Mouse (Mus musculus): Measurements from ENCODE around the gene Trappc6a. TPM values are rescaled to one million over a fixed set of nuclear protein-coding genes. Genes with fewer than 3 reads are reported as not detected.

Gene Trappc6a
- total and polyA plus RNA-seq, 2 experiments from 2014 or later: 28.8 to 38.8 TPM

DNA sequence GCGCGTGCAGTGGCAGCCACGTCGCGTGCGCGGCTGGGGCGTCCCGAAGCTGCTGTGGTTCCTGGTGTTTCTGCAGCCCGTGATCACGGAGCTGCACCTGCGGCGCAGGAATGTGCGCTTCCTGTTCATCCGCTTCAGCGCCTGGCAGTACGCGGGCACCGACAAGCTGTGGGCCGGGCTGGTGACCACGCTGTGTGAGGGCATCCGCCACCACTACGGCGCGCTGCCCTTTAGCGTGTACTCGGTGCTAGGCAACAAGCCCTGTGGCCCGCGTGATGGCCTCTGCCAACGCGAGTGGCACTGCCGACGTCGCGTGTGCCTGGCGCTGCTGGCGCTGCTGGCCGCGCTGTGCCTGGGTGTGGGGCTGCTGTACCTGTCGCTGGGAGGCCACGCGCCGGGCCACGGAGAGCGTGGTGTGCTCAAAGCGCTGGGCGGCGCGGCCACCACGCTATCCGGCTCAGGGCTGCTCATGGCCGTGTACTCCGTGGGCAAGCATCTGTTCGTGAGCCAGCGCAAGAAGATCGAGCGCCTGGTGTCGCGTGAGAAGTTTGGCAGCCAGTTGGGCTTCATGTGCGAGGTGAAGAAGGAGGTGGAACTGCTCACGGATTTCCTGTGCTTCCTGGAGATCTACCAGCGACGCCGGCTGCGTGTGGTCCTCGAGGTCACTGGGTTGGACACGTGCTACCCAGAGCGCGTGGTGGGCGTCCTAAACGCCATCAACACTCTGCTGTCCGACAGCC, 15.0 kb downstream of the Trappc6a start:
- WGBS: 12% methylated on average over 72 of the region's 72 CpGs
- Histone ChIP-seq H3K4me2 (ENCODE audit: low read depth) (peak overlapping the region; percentile 77), H3K4me1 (ENCODE audit: insufficient read depth) (peaks cover 22% of the 10 kb centered on the region), H3K4me3 (ENCODE audit: low read depth, low read length) (peak overlapping the region; percentile 37), H3K36me3 (ENCODE audit: insufficient read depth) (no peaks in the 10 kb centered on the region), H3K9ac (peak overlapping the region; percentile 62; the same call in 1 of the 2 replicates), H3K27me3 (ENCODE audit: insufficient read depth, low read length) (peaks cover 46% of the 10 kb centered on the region), H3K27ac (ENCODE audit: low read depth, low read length) (no peak overlapping the region), H3K9me3 (ENCODE audit: low read length) (no peaks in the 10 kb centered on the region)
- DNase-seq (peak; percentile 62), ATAC-seq (peak; percentile 36)
- TF ChIP-seq CTCF (IDR thresholded peaks at IDR 0.05; ENCODE audit: low read depth): no peak

DNA sequence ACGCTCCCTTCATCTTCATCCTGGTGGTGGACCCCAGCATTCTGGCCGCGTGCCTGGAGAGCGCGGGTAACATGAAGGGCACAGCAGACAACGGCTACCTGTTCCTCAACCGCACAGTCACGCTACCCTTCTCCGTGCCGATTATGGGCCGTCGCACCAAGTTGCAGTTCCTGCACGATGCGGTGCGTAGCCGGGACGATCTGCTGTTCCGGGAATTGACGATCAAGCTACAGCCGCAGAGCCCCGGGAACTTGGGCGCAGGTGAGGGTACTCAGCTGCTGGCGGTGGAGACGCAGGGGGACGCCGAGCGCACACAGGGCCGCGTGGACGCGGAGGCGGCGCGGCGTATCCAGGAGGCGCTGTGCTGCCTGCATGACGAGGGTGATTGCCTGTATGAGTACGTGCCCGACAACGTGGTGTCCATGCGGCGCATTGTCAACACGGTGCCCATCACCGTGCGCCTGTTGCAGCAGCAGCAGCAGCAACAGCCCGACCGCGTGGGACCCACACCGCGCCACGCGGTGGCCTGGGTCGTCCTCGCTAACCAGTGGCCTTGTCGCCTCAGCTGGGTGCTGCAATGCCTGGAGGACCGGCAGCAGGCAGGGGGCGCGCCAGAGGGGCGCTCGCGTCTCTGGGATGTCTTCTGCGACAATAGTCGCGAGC, 15.7 kb downstream of the Trappc6a start:
- Histone ChIP-seq H3K27ac (ENCODE audit: low read depth, low read length) (no peak overlapping the region), H3K4me2 (ENCODE audit: low read depth) (peak overlapping the region; percentile 77), H3K9me3 (ENCODE audit: low read length) (no peaks in the 10 kb centered on the region), H3K4me3 (ENCODE audit: low read depth, low read length) (peak overlapping the region; percentile 37), H3K27me3 (ENCODE audit: insufficient read depth, low read length) (peaks cover 39% of the 10 kb centered on the region), H3K4me1 (ENCODE audit: insufficient read depth) (peaks cover 22% of the 10 kb centered on the region), H3K9ac (peak overlapping the region; percentile 62), H3K36me3 (ENCODE audit: insufficient read depth) (0 out of 2 replicates have a peak, but pooled peaks cover under 1% of the 10 kb centered on the region)
- TF ChIP-seq CTCF (IDR thresholded peaks at IDR 0.05; ENCODE audit: low read depth): peak; percentile 82
- ATAC-seq (peak; percentile 83), DNase-seq (peak; percentile 89)
- WGBS: 1% methylated on average over 63 of the region's 64 CpGs

GRCm38 (mm10) chr7:19524420-19525104, 16.4 kb downstream of the Trappc6a start:
- DNase-seq: no peak
- peak overlapping the region; percentile 62 for H3K9ac ChIP-seq
- ATAC-seq: peak; percentile 23
- H3K27ac ChIP-seq (ENCODE audit: low read depth, low read length): no peak overlapping the region
- WGBS: 19% methylated on average over 24 of the region's 24 CpGs
- no peaks in the 10 kb centered on the region for H3K9me3 ChIP-seq (ENCODE audit: low read length)
- H3K27me3 ChIP-seq (ENCODE audit: insufficient read depth, low read length): peaks cover 32% of the 10 kb centered on the region
- peaks cover 22% of the 10 kb centered on the region for H3K4me1 ChIP-seq (ENCODE audit: insufficient read depth)
- H3K36me3 ChIP-seq (ENCODE audit: insufficient read depth): 0 out of 2 replicates have a peak, but pooled peaks cover 7% of the 10 kb centered on the region
- H3K4me3 ChIP-seq (ENCODE audit: low read depth, low read length): peak overlapping the region; percentile 37
- no peak for TF ChIP-seq CTCF (IDR thresholded peaks at IDR 0.05; ENCODE audit: low read depth)
- H3K4me2 ChIP-seq (ENCODE audit: low read depth): peak overlapping the region; percentile 77

DNA sequence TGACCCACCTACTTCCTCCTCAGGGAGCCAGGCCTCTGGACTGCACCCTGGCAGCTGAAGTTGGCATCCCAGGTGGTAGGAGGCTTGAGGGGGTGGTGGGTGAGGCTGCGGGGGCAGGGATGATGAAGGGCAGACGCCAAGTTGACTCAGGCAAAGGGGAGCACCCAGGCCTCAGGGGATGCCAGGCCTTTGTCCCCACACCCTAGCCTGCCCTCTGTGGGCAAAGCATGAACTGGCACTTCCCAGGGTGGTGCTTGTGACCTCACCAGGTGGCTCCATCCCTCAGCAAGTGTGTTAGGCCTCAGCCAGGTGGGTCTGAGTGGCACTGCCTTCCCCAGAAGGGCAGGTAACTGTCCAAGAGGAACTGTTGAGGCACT, 16.9 kb downstream of the Trappc6a start:
- Histone ChIP-seq H3K36me3 (ENCODE audit: insufficient read depth) (peaks cover 12% of the 10 kb centered on the region; the same call in 1 of the 2 replicates), H3K9ac (no peak overlapping the region), H3K4me1 (ENCODE audit: insufficient read depth) (peaks cover 22% of the 10 kb centered on the region), H3K27me3 (ENCODE audit: insufficient read depth, low read length) (peaks cover 28% of the 10 kb centered on the region), H3K4me2 (ENCODE audit: low read depth) (no peak overlapping the region), H3K27ac (ENCODE audit: low read depth, low read length) (no peak overlapping the region), H3K9me3 (ENCODE audit: low read length) (no peaks in the 10 kb centered on the region), H3K4me3 (ENCODE audit: low read depth, low read length) (no peak overlapping the region)
- peak; percentile 33; the same call in 1 of the 2 replicates for TF ChIP-seq CTCF (IDR thresholded peaks at IDR 0.05; ENCODE audit: low read depth)
- DNase-seq (no peak), ATAC-seq (no peak)
- 70% methylated on average over 2 of the region's 2 CpGs for WGBS

DNA sequence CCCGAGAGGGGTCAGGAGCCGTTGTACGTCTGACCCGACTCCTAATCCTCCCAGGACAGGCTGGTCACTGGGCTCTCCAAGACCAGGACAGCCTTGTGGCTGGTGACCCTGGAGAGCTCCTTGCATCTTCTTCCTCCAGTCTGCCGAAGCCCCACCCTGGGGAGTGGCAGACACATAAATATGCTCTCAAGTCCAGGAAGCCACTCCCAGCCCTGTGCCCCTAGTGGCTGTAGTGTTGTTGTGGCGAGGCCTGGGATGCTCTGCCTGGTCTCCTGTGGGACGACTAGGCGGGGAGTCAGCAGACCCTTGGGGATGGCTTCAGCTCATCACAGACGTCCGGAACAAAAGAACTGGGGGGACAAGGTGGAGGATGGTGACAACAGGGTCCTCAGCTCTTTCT, 22.9 kb downstream of the Trappc6a start:
- WGBS: 82% methylated on average over 10 of the region's 10 CpGs
- no peak for TF ChIP-seq CTCF (IDR thresholded peaks at IDR 0.05; ENCODE audit: low read depth)
- ATAC-seq: no peak

DNA sequence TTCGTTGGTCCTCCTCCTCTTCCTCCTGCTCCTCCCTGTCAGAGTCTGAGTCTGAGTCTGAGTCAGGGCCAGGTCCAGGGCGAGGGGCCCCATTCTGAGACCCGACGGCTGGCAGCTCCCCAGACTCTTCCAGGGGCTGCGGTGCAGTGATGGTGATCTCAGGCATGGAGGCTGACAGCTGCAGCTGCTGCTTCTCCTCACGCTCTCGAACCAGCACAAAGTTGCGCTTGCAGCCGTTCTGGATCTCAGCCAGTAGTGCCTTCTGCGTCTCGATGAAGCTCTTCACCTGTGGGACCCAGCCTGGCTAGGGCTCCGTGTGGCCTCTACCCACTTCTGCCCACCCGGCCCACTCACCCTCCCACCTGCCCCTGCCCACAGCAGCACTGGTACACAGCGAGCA, 24.0 kb downstream of the Trappc6a start:
- H3K9me3 ChIP-seq (ENCODE audit: low read length): no peaks in the 10 kb centered on the region
- 84% methylated on average over 14 of the region's 14 CpGs for WGBS
- no peak for TF ChIP-seq CTCF (IDR thresholded peaks at IDR 0.05; ENCODE audit: low read depth)
- no peak overlapping the region for H3K4me3 ChIP-seq (ENCODE audit: low read depth, low read length)
- H3K27me3 ChIP-seq (ENCODE audit: insufficient read depth, low read length): no peaks in the 10 kb centered on the region
- no peak overlapping the region for H3K27ac ChIP-seq (ENCODE audit: low read depth, low read length)
- no peaks in the 10 kb centered on the region for H3K4me1 ChIP-seq (ENCODE audit: insufficient read depth)
- ATAC-seq (no peak), DNase-seq (no peak)
- H3K9ac ChIP-seq: no peak overlapping the region
- H3K4me2 ChIP-seq (ENCODE audit: low read depth): no peak overlapping the region
- H3K36me3 ChIP-seq (ENCODE audit: insufficient read depth): peaks cover 60% of the 10 kb centered on the region

More for the DNA sequence above, 22.9 kb downstream of the Trappc6a start:
- H3K27me3 ChIP-seq (ENCODE audit: insufficient read depth, low read length): no peaks in the 10 kb centered on the region
- no peak overlapping the region for H3K9ac ChIP-seq
- no peak overlapping the region for H3K4me2 ChIP-seq (ENCODE audit: low read depth)
- peaks cover 60% of the 10 kb centered on the region for H3K36me3 ChIP-seq (ENCODE audit: insufficient read depth)
- DNase-seq: no peak
- H3K27ac ChIP-seq (ENCODE audit: low read depth, low read length): no peak overlapping the region
- no peaks in the 10 kb centered on the region for H3K4me1 ChIP-seq (ENCODE audit: insufficient read depth)
- H3K9me3 ChIP-seq (ENCODE audit: low read length): no peaks in the 10 kb centered on the region
- H3K4me3 ChIP-seq (ENCODE audit: low read depth, low read length): no peak overlapping the region
